17 mouse cellular contexts compared by ENCODE assay signal in the genomic region with DNA sequence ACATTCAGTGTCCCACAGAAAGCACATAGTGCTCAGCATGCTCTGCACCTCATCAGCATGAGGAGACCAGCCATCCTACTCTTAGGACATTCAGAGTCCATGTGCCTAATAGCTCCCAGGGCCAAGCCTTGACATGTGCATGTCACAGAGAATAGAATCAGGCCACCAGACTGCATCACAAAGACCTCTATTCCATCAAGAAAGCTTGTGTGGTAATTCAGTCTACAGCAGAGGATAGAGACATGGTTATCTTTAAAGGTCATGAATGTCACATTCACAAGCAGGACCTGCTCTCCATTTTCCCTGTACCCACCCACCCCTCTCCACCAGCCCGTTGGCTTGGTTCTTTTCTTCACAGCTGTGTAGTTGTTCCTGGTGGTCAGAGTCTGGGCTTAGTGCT. TPM values are rescaled to one million over a fixed set of nuclear protein-coding genes. Genes with fewer than 3 reads are reported as not detected.
DNase-seq lines count a peak whose midpoint lies in the region; TF ChIP-seq lines count a peak whose summit lies in the region.
"Not testable (repeated sequence)": the region's sequence is repeated elsewhere in the genome, so short reads cannot be mapped to it uniquely, and the experiment has no call there.
"Had no signal": no experiment of that assay in that cellular context is flagged by ENCODE, and none has a peak within 500 bp of the region (broad histone marks: within the 10 kb centered on the region; RNA-seq: fewer than 3 reads in every experiment).

A gene (minus strand): TSS at position 101 of the 400 bp plus-strand sequence.

- not testable (repeated sequence) for H3K4me3 ChIP-seq in MEL (ENCODE audit: control insufficient read depth in 1 of 2, insufficient read depth in 1 of 2, low read depth in 2 of 2, low read length in 2 of 2)
- peak within 1 kb of the TSS; percentile 43; the same call in 1 of the 2 replicates for H3K4me3 ChIP-seq in testis, adult 2 months (ENCODE audit: control insufficient read depth, low read depth, low read length)

- not testable (repeated sequence) for TF ChIP-seq EP300 in MEL (IDR thresholded peaks at IDR 0.05; ENCODE audit: low read depth in 1 of 2, low read length in 2 of 2)

- not testable (repeated sequence) for H3K9ac ChIP-seq in MEL (ENCODE audit: control insufficient read depth, low read depth, low read length, poor library complexity, severe bottlenecking)

- not testable (repeated sequence) for H3K36me3 ChIP-seq in MEL (ENCODE audit: control insufficient read depth in 1 of 2, insufficient read depth in 2 of 2, low read length in 2 of 2); testis, adult 2 months (ENCODE audit: control insufficient read depth, insufficient read depth, low read length)

- not testable (repeated sequence) for TF ChIP-seq RAD21 in MEL (IDR thresholded peaks at IDR 0.05; ENCODE audit: low read depth, low read length)

- not testable (repeated sequence) for H3K27me3 ChIP-seq in MEL (ENCODE audit: control insufficient read depth in 1 of 2, insufficient read depth in 2 of 2, low read length in 2 of 2); testis, adult 2 months (ENCODE audit: control insufficient read depth, insufficient read depth, low read length)

- not testable (repeated sequence) for H3K79me2 ChIP-seq in MEL (ENCODE audit: control insufficient read depth, insufficient read depth, low read length, poor library complexity)

- peak; percentile 1 for DNase-seq in MEL (ENCODE audit: low read depth, low spot score)
- peak; percentile 9 for DNase-seq in heart, adult 11 months

- not testable (repeated sequence) for H3K4me1 ChIP-seq in MEL (ENCODE audit: control insufficient read depth in 1 of 2, insufficient read depth in 2 of 2, low read length in 2 of 2); testis, adult 2 months (ENCODE audit: control insufficient read depth, insufficient read depth, low read length)

- TF ChIP-seq CTCF in MEL (IDR thresholded peaks at IDR 0.05 in 2 of 3, conservative IDR thresholded peaks at IDR 0.05 in 1 of 3; ENCODE audit: control insufficient read depth in 1 of 3, insufficient read depth in 1 of 3, low read depth in 2 of 3, low read length in 3 of 3, poor library complexity in 1 of 3, severe bottlenecking in 1 of 3); testis, adult 2 months (IDR thresholded peaks at IDR 0.05; ENCODE audit: control insufficient read depth, insufficient read depth, insufficient replicate concordance, low read depth, low read length): not testable (repeated sequence)

- not testable (repeated sequence) for H3K9me3 ChIP-seq in MEL (replicated peaks; ENCODE audit: insufficient read depth, low read length)

- not testable (repeated sequence) for H3K27ac ChIP-seq in MEL (ENCODE audit: control insufficient read depth, low read depth, low read length); testis, adult 2 months (ENCODE audit: control insufficient read depth, insufficient read depth, low read depth, low read length)

- TF ChIP-seq POLR2A in MEL (IDR thresholded peaks at IDR 0.05; ENCODE audit: control insufficient read depth in 1 of 2, insufficient read depth in 1 of 2, low read depth in 1 of 2, low read length in 2 of 2, poor library complexity in 1 of 2); testis, adult 2 months (IDR thresholded peaks at IDR 0.05; ENCODE audit: control insufficient read depth, low read depth, low read length): not testable (repeated sequence)

RNA-seq across cellular contexts. Expression of the gene that starts here (rescaled TPM):
- not detected in 2 replicates for total RNA-seq in MEL (2012; rRNA removed)
- polyA plus RNA-seq in MEL (2012; ENCODE audit: insufficient read depth in 1 of 2, insufficient read length in 2 of 2, low read depth in 1 of 2, low replicate concordance in 2 of 2, missing spikeins in 1 of 2) = under 1 TPM in 1 of 2 experiments, not detected in 1; 0.01 TPM
- 18.8 and 19.9 TPM in 2 replicates for polyA plus RNA-seq in testis, adult 2 months (2012; rRNA removed)
- total RNA-seq: adrenal gland, adult 18-20 months; adrenal gland, adult 2 months; adrenal gland, adult 8-10 months; adrenal gland, postnatal 10 days; adrenal gland, postnatal 14 days; adrenal gland, postnatal 25 days; adrenal gland, postnatal 36 days; adrenal gland, postnatal 4 days; CH12.LX had no signal
- polyA plus RNA-seq: activated CD4-positive, CD25-positive, alpha-beta regulatory T cell, adult 4 months; adrenal gland, adult 2 months; brain, embryonic 14.5 days; C2C12; CD4-positive, CD25-positive, alpha-beta regulatory T cell, adult 4 months; Patski had no signal

Comparison
In these comparisons a context has a peak if more than half of its experiments do, and no peak if none do; other contexts are left out.
1. RNA of the gene that starts here (polyA plus RNA-seq): 18.8 to 19.9 TPM in testis, adult 2 months; 0.01 TPM in MEL; every median in the first group is over 10 times any median in the second.
2. Peak in DNase-seq in MEL; RNA of the gene not detected or under 1 TPM.